Mouse (Mus musculus) embryonic facial prominence, embryonic 14.5 days (tissue): ENCODE results near the gene Wsb1. TPM values are rescaled to one million over a fixed set of nuclear protein-coding genes. Genes with fewer than 3 reads are reported as not detected.
A peak's percentile ranks its signal among the peaks of the same experiment; 100 is the strongest.

Experiments
- ATAC-seq: fragments of 200-750 bp; cut with Nextera tagmentation; 2 replicates; pipeline ENCODE4 v1.8.0; 2017; ENCODE audit warnings: low read depth, moderate number of reproducible peaks, moderate TSS enrichment
- DNase-seq: peaks from one replicate; pipeline ENCODE4 v3.0.0-alpha.2; 2015; ENCODE audit warnings: low spot score
- H3K27ac ChIP-seq: fragments of 300-500 bp; sonication (generic); replicated peaks from 2 replicates; pipeline ENCODE4 v1.5.1; 2014; ENCODE audit warnings: low read depth, mild to moderate bottlenecking, low read length, moderate library complexity
- H3K27me3 ChIP-seq: fragments of 300-500 bp; sonication (generic); replicated peaks from 2 replicates; pipeline ENCODE4 v1.6.1; 2014; ENCODE audit warnings: low read length; ENCODE audit not compliant: control insufficient read depth, insufficient read depth
- H3K36me3 ChIP-seq: fragments of 300-500 bp; sonication (generic); 2 replicates; pipeline ENCODE4 v1.6.1; 2014; ENCODE audit warnings: low read length, mixed read lengths; ENCODE audit not compliant: control insufficient read depth, insufficient read depth
- H3K4me1 ChIP-seq: fragments of 300-500 bp; sonication (generic); 2 replicates; pipeline ENCODE4 v1.6.1; 2014; ENCODE audit warnings: antibody characterized with exemption, low read length; ENCODE audit not compliant: control insufficient read depth, insufficient read depth
- H3K4me2 ChIP-seq: fragments of 300-500 bp; sonication (generic); 2 replicates; pipeline ENCODE4 v1.6.1; 2014; ENCODE audit warnings: low read depth, mild to moderate bottlenecking, low read length, moderate library complexity, mixed read lengths
- H3K4me3 ChIP-seq: fragments of 300-500 bp; sonication (generic); 2 replicates; pipeline ENCODE4 v1.5.1; 2014; ENCODE audit warnings: low read depth, mild to moderate bottlenecking, low read length
- H3K9ac ChIP-seq: fragments of 300-500 bp; sonication (generic); 2 replicates; pipeline ENCODE4 v1.6.1; 2014; ENCODE audit warnings: low read depth, mild to moderate bottlenecking, low read length, moderate library complexity, mixed read lengths
- H3K9me3 ChIP-seq: fragments of 300-500 bp; sonication (generic); 2 replicates; pipeline ENCODE4 v1.6.1; 2016; ENCODE audit warnings: low read length; ENCODE audit not compliant: control insufficient read depth
- WGBS: fragments of 180-500 bp; shearing (Covaris S2); extraction: QIAGEN DNeasy Blood & Tissue Kit; methylation state at CpG from one replicate; pipeline ENCODE4 v1.1.7; 2014; 5-methylcytosine and 5-hydroxymethylcytosine counted together
- polyA plus RNA-seq: library from polyadenylated mRNA; unstranded; fragments of >200 nt; fragmentation: Nextera tagmentation; extraction: Ambion mirVana; gene quantifications from 2 replicates; pipeline ENCODE4 v1.2.1, GENCODE M21; 2014

Wsb1 gene
- polyA plus RNA-seq, 1 experiment from 2014 or later, result 233 TPM

DNA sequence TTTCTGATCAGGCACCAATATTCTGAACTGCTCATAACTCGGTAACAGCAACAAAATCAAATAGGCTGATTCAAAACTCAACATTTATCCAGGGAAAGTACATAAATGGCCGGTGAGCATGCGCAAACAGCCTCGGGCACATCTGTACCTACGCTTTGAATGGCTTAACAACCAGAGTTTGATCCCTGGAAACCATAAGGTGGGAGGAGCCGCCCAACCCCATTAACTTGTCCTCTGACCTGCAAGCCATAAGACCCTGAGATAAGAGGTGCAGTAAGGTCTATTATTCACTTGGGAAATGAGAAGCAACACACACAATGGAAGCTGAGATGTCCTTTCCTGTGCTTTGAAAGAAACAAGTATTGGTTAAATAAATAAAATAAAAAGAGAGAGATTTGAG is 37.3 kb downstream of the Wsb1 start:
- Histone ChIP-seq H3K4me1 (no peaks in the 10 kb centered on the region), H3K9ac (no peak overlapping the region), H3K36me3 (no peaks in the 10 kb centered on the region), H3K27me3 (no peaks in the 10 kb centered on the region), H3K9me3 (no peaks in the 10 kb centered on the region), H3K27ac (no peak overlapping the region), H3K4me2 (no peak overlapping the region), H3K4me3 (no peak overlapping the region)
- DNase-seq (no peak), ATAC-seq (no peak)
- 64% methylated on average over 6 of the region's 6 CpGs for whole genome bisulfite sequencing

DNA sequence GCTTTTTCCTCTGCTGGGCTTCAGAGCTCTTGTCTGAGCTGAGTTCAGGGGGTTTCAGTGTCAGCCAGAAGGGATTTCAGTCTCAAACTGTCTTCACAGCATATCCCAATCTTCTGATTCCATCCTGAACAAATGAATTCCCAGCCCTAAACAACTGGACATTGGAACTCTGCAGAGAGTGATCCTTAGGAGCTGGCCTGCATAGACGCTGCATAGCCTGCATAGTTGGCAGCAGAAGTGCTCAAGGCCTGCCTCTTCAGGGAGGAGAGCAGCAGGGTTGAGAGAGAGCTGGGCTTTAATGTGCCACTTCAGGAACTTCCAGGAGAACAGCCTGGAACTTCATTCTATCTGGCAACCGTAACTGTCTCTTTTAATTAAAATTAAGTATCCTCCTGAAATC is 38.9 kb downstream of the Wsb1 start:
- Histone ChIP-seq H3K4me2 (no peak overlapping the region), H3K36me3 (no peaks in the 10 kb centered on the region), H3K9ac (no peak overlapping the region), H3K4me3 (no peak overlapping the region), H3K27ac (no peak overlapping the region), H3K9me3 (no peaks in the 10 kb centered on the region), H3K4me1 (no peaks in the 10 kb centered on the region), H3K27me3 (no peaks in the 10 kb centered on the region)
- ATAC-seq (no peak), DNase-seq (no peak)
- 54% methylated on average over 2 of the region's 2 CpGs for WGBS

DNA sequence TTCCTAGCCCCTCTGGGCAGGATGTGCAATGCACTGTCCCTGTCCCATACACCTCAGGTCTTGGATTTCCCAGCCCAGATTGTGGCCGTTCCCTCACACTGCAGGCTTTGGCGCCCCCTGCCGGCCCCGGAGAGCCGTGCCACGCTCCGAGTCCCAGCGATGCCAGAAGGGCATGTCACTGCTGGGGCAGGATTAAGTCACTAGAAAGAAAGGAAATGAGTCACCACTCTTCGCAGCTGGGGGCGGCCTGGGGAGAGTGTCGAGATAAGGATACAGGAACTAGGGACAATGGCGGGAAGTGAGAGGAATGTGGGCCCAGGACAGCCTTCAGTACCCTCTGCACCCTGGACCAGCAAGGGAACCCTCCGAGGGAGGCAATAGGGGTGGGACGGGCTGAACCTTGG is 40.5 kb downstream of the Wsb1 start:
- Histone ChIP-seq H3K4me2 (no peak overlapping the region), H3K9me3 (no peaks in the 10 kb centered on the region), H3K36me3 (no peaks in the 10 kb centered on the region), H3K9ac (no peak overlapping the region), H3K4me3 (no peak overlapping the region), H3K27ac (no peak overlapping the region; the same call in 1 of the 2 replicates), H3K4me1 (no peaks in the 10 kb centered on the region), H3K27me3 (no peaks in the 10 kb centered on the region)
- whole genome bisulfite sequencing, result 9% methylated on average over 14 of the region's 14 CpGs
- DNase-seq (peak; percentile 83), ATAC-seq (peak; percentile 91)

DNA sequence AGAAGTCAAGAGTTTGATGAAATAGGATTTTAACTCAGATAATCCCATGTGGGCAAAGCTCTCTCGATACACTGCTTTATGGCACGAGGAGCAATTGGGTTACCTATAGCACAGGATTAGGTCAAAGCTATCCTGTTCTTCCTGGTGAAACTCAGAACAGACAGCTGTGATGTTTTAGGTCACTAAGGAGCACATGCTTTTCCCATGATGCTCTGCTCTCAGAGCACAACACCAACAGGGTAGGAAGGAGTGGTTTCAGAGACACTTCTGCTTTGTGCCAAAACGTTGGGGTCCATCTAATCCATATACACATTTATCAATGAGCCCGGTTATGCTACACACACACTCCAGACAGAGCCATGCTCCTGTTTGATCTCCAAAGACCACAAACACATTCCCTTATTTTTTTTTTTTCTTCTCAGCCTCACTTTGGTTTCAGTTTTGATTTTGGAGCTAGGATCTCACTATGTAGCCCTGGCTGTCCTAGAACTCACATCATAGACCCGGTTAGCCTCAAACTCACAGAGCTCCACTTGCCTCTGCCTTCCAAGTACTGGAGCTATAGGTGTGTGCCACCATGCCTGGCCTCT is 44.5 kb downstream of the Wsb1 start:
- Histone ChIP-seq H3K9me3 (no peaks in the 10 kb centered on the region), H3K4me3 (no peak overlapping the region), H3K9ac (no peak overlapping the region), H3K4me2 (no peak overlapping the region), H3K27me3 (no peaks in the 10 kb centered on the region), H3K36me3 (no peaks in the 10 kb centered on the region), H3K27ac (no peak overlapping the region), H3K4me1 (no peaks in the 10 kb centered on the region)
- DNase-seq (no peak), ATAC-seq (no peak)
- WGBS, result 83% methylated on average over 5 of the region's 5 CpGs

DNA sequence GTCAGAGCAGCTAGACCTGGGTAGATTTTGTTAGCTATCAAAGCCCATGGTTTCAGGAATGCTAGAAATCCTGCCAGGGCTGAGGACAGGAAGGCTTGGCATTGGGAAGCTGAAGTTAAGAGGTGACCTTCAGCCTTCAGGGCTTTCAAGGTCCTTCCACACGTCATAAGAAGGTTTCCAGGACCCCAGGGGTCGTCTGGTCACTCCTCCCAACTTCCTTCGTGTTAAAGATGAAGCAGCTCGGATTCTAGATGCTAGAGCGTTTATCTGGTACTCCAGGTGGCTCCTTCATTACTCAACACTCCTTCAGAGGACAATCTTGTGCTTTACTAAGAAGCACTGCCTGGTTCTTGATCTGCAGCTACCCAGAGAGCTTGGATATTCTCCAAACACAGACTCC is 45.4 kb downstream of the Wsb1 start:
- Histone ChIP-seq H3K27ac (no peak overlapping the region), H3K4me2 (no peak overlapping the region), H3K4me1 (no peaks in the 10 kb centered on the region), H3K9me3 (no peaks in the 10 kb centered on the region), H3K4me3 (no peak overlapping the region), H3K36me3 (no peaks in the 10 kb centered on the region), H3K9ac (no peak overlapping the region), H3K27me3 (no peaks in the 10 kb centered on the region)
- no peak for DNase-seq
- ATAC-seq, result no peak
- WGBS, result 39% methylated on average over 5 of the region's 5 CpGs

DNA sequence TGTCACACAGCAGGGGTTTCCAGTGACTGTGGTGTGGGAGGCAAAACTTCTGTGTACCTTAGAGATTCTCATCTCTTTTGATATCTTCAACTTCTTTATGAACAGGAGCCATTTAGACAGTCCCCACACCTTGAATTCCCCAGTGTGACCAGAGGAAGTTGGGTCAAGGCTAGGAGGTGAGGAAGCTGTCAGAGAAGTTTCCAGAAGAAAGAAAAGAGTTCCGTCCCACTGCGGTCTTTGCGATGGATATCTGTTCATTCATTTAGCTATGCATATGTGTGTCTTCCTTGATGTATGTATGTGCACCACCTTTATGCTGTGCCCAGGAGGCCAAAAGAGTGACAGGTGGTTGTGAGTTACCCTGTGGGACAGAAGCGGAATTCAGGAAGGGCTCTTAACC is 46.0 kb downstream of the Wsb1 start:
- DNase-seq (no peak), ATAC-seq (no peak)
- Histone ChIP-seq H3K4me2 (no peak overlapping the region), H3K4me3 (no peak overlapping the region), H3K4me1 (no peaks in the 10 kb centered on the region), H3K9ac (no peak overlapping the region), H3K36me3 (no peaks in the 10 kb centered on the region), H3K27me3 (no peaks in the 10 kb centered on the region), H3K27ac (no peak overlapping the region), H3K9me3 (no peaks in the 10 kb centered on the region)
- 93% methylated on average over 4 of the region's 4 CpGs for WGBS

DNA sequence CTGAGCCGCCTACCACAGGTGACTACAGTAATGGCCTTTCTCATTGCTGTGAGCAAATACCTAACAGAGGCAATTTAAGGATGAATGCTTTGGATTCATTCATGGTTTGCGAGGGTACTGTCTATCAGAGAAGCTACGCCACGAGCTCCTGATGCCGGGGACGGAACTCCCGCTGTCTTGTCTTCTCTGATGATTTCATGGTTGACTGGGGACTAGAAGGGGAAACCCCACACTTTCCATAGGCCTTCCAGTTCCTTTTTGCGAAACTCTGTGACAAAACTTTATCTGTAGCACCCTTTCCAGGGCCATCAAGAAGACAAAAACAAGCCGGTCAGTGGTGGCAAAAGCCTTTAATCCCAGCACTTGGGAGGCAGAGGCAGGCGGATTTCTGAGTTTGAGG is 46.8 kb downstream of the Wsb1 start:
- DNase-seq (no peak), ATAC-seq (no peak)
- Histone ChIP-seq H3K4me3 (no peak overlapping the region), H3K4me2 (no peak overlapping the region), H3K4me1 (no peaks in the 10 kb centered on the region), H3K9ac (no peak overlapping the region), H3K27ac (no peak overlapping the region), H3K9me3 (no peaks in the 10 kb centered on the region), H3K36me3 (no peaks in the 10 kb centered on the region), H3K27me3 (no peaks in the 10 kb centered on the region)
- 82% methylated on average over 10 of the region's 10 CpGs for WGBS

DNA sequence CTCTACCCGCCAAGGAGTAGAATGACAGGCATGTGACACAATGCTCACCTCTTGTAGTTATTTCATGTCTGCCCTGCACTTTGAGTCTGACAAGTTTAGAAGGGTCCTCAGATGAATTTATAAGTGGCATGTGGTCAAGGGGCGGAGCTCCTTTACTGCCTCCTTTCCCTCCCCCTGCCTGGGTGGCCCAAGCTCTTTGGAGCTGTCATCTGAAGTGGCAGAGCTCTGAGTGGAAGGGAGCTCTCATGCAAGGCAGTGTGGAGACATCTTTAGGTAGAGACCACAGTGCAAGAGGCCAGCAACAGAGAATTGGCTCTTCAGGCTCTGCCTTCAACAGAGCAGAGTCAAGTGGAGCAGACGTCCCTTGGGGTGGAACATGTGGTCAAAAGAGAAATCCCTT is 50.0 kb downstream of the Wsb1 start:
- no peaks in the 10 kb centered on the region for H3K9me3 ChIP-seq
- H3K27me3 ChIP-seq, result no peaks in the 10 kb centered on the region
- H3K27ac ChIP-seq, result no peak overlapping the region
- WGBS, result 76% methylated on average over 3 of the region's 3 CpGs
- peaks cover 7% of the 10 kb centered on the region for H3K4me1 ChIP-seq
- H3K4me3 ChIP-seq, result no peak overlapping the region
- no peaks in the 10 kb centered on the region for H3K36me3 ChIP-seq
- no peak overlapping the region for H3K9ac ChIP-seq
- ATAC-seq (no peak), DNase-seq (no peak)
- no peak overlapping the region for H3K4me2 ChIP-seq

DNA sequence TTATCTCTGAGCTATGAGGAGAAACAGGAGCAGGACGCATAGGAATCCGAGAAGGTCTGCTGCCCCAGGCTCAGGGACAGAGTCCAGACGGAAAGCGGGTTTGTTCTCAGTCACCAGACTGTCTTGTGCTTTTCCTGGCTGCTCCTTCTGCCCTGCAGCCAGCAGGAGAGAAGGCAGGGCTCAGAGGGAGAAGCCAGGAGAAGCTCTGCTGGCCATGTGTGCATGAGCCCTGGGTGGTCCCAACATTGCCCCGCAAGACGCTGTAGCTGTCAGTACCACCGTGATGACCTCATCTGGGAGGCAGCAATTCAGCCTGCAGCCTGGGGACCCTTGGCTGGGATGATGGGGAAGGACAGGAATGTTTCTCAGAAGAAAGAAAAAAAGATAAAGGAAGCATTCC is 54.0 kb downstream of the Wsb1 start:
- Histone ChIP-seq H3K9ac (peak overlapping the region; percentile 20; the same call in 1 of the 2 replicates), H3K9me3 (no peaks in the 10 kb centered on the region), H3K4me1 (peaks cover 20% of the 10 kb centered on the region), H3K4me2 (no peak overlapping the region), H3K27me3 (no peaks in the 10 kb centered on the region), H3K27ac (peak overlapping the region; percentile 24; the same call in 1 of the 2 replicates), H3K4me3 (no peak overlapping the region), H3K36me3 (no peaks in the 10 kb centered on the region)
- ATAC-seq, result peak; percentile 56; the same call in 1 of the 2 replicates
- peak; percentile 63 for DNase-seq
- WGBS, result 16% methylated on average over 7 of the region's 7 CpGs
